Mouse (Mus musculus) intestine, postnatal 0 days (tissue): ENCODE measurements around the gene Inf2. TPM values are rescaled to one million over a fixed set of nuclear protein-coding genes. Genes with fewer than 3 reads are reported as not detected.

Experiments used
- ATAC-seq: fragments of 200-750 bp; cut with Nextera tagmentation; 2 replicates; pipeline ENCODE4 v1.8.0; 2017; ENCODE audit warnings: mild to moderate bottlenecking, moderate TSS enrichment, moderate library complexity
- H3K27ac ChIP-seq: fragments of 300-500 bp; sonication (generic); 2 replicates; pipeline ENCODE4 v1.5.1; 2014; ENCODE audit warnings: mild to moderate bottlenecking, low read depth, low read length, moderate library complexity
- H3K27me3 ChIP-seq: fragments of 300-500 bp; sonication (generic); replicated peaks from 2 replicates; pipeline ENCODE4 v1.6.1; 2014; ENCODE audit warnings: low read length, mixed read lengths; ENCODE audit not compliant: control insufficient read depth, insufficient read depth
- H3K36me3 ChIP-seq: fragments of 300-500 bp; sonication (generic); 2 replicates; pipeline ENCODE4 v1.6.1; 2014; ENCODE audit warnings: mild to moderate bottlenecking, moderate library complexity; ENCODE audit not compliant: control insufficient read depth, insufficient read depth
- H3K4me1 ChIP-seq: fragments of 300-500 bp; sonication (generic); replicated peaks from 2 replicates; pipeline ENCODE4 v1.6.1; 2014; ENCODE audit warnings: antibody characterized with exemption, low read length, mixed read lengths; ENCODE audit not compliant: control insufficient read depth, insufficient read depth
- H3K4me2 ChIP-seq: fragments of 300-500 bp; sonication (generic); replicated peaks from 2 replicates; pipeline ENCODE4 v1.6.1; 2014; ENCODE audit warnings: low read depth, mild to moderate bottlenecking, moderate library complexity
- H3K4me3 ChIP-seq: fragments of 300-500 bp; sonication (generic); 2 replicates; pipeline ENCODE4 v1.5.1; 2014; ENCODE audit warnings: low read depth, low read length
- H3K9ac ChIP-seq: fragments of 300-500 bp; sonication (generic); 2 replicates; pipeline ENCODE4 v1.6.1; 2014; ENCODE audit warnings: mild to moderate bottlenecking, low read depth, low read length
- H3K9me3 ChIP-seq: fragments of 300-500 bp; sonication (generic); 2 replicates; pipeline ENCODE4 v1.6.1; 2016; ENCODE audit warnings: mixed run types; ENCODE audit not compliant: control insufficient read depth
- CTCF ChIP-seq: sonication (generic); IDR thresholded peaks from 2 replicates; pipeline ENCODE4 v1.5.1; 2016; ENCODE audit warnings: low read depth, mild to moderate bottlenecking, control low read depth, antibody characterized with exemption, moderate library complexity
- WGBS: fragments of 180-500 bp; shearing (Covaris S2); extraction: QIAGEN DNeasy Blood & Tissue Kit; methylation state at CpG from one replicate; pipeline ENCODE4 v1.1.7; 2014; 5-methylcytosine and 5-hydroxymethylcytosine counted together
- polyA plus RNA-seq: library from polyadenylated mRNA; unstranded; fragments of >200 nt; fragmentation: Nextera tagmentation; extraction: Ambion mirVana; gene quantifications from 2 replicates; pipeline ENCODE4 v1.2.1, GENCODE M21; 2015

The Inf2 gene
- polyA plus RNA-seq, 1 experiment from 2014 or later, result 0.70 TPM

- Histone ChIP-seq H3K27me3 (no peaks in the 10 kb centered on the region), H3K4me2 (no peak overlapping the region), H3K9ac (no peak overlapping the region), H3K36me3 (no peaks in the 10 kb centered on the region), H3K4me1 (peaks cover 13% of the 10 kb centered on the region), H3K4me3 (no peak overlapping the region), H3K27ac (no peak overlapping the region), H3K9me3 (no peaks in the 10 kb centered on the region)
- no peak for TF ChIP-seq CTCF
- ATAC-seq, result no peak
- 34% methylated on average over 1 of the region's 1 CpGs for WGBS
Observed at GRCm38 (mm10) chr12:112631472-112631871, 42.9 kb downstream of the Inf2 start.

DNA sequence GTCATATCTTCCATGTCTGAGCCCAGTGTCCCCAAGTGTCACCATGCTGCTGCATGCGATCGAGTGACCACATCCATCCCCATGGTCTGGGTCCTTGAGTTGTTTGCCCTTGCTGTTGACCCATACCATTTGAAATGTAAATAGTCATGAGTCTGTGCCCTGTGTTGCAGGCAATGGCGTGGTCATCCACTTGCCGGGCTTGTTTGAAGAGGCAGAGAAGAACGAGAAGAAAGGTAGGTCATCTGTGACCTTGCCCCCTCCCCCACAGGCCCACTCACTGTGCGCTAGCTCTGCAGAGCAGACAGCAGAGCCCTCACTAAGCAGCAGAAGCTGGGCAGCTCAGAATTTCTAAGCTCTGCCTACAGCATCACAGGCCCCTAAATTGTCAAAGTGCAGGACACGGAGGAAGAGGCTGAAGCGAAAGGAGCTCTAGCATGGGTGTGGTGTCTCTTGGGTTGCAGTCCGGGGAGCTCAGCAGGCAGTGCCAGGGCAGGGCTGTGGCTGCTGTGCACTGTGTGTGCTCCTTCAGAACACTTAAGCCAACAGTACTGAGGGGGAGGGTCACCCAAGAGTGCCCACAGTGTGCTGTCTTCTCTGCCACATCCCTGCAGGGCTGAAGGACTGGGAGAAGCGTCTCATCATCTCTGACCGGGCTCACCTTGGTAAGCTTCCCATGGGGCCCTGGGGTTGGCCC is 43.6 kb downstream of the Inf2 start:
- no peak overlapping the region for H3K27ac ChIP-seq
- 56% methylated on average over 11 of the region's 11 CpGs for WGBS
- TF ChIP-seq CTCF, result no peak
- H3K36me3 ChIP-seq, result no peaks in the 10 kb centered on the region
- H3K4me3 ChIP-seq, result no peak overlapping the region
- H3K9ac ChIP-seq, result no peak overlapping the region
- no peaks in the 10 kb centered on the region for H3K27me3 ChIP-seq
- no peaks in the 10 kb centered on the region for H3K9me3 ChIP-seq
- no peak for ATAC-seq
- peaks cover 10% of the 10 kb centered on the region; the same call in 1 of the 2 replicates for H3K4me1 ChIP-seq
- no peak overlapping the region for H3K4me2 ChIP-seq

DNA sequence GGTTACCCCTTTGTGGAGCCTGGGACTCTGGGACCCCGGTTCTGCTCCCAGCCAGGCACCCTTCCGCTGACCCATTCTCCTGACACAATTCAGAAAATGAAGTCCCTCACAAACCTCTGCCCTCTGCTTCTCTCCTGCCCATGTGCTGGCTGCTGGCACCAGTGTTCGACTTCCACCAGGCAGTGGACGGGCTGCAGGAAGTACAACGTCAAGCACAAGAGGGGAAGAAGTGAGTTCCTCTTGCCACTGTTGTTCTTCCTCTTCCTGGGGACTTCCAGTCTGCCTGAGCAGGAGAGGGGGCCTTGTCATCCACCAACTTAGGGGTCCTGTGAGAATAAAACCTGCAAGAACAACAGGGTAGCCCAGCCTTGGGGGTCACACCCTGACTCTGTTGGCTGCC is 44.3 kb downstream of the Inf2 start:
- Histone ChIP-seq H3K9ac (no peak overlapping the region), H3K27ac (no peak overlapping the region), H3K4me2 (no peak overlapping the region), H3K9me3 (no peaks in the 10 kb centered on the region), H3K36me3 (no peaks in the 10 kb centered on the region), H3K4me3 (no peak overlapping the region), H3K27me3 (no peaks in the 10 kb centered on the region), H3K4me1 (peaks cover 10% of the 10 kb centered on the region; the same call in 1 of the 2 replicates)
- 79% methylated on average over 5 of the region's 5 CpGs for WGBS
- ATAC-seq, result no peak
- TF ChIP-seq CTCF, result no peak

GRCm38 (mm10) chr12:112633686-112634085 is 45.1 kb downstream of the Inf2 start:
- Histone ChIP-seq H3K4me2 (no peak overlapping the region), H3K9ac (no peak overlapping the region), H3K4me1 (peaks cover 10% of the 10 kb centered on the region; the same call in 1 of the 2 replicates), H3K27me3 (no peaks in the 10 kb centered on the region), H3K27ac (no peak overlapping the region), H3K9me3 (no peaks in the 10 kb centered on the region), H3K4me3 (no peak overlapping the region), H3K36me3 (no peaks in the 10 kb centered on the region)
- TF ChIP-seq CTCF, result peak; percentile 56
- WGBS, result 53% methylated on average over 9 of the region's 9 CpGs
- no peak for ATAC-seq

GRCm38 (mm10) chr12:112639526-112639925 is 50.9 kb downstream of the Inf2 start:
- Histone ChIP-seq H3K9me3 (no peaks in the 10 kb centered on the region), H3K27me3 (no peaks in the 10 kb centered on the region), H3K9ac (no peak overlapping the region), H3K27ac (no peak overlapping the region), H3K4me2 (no peak overlapping the region), H3K4me3 (no peak overlapping the region), H3K4me1 (no peaks in the 10 kb centered on the region), H3K36me3 (no peaks in the 10 kb centered on the region)
- TF ChIP-seq CTCF, result no peak
- no peak for ATAC-seq
- 81% methylated on average over 10 of the region's 10 CpGs for WGBS

DNA sequence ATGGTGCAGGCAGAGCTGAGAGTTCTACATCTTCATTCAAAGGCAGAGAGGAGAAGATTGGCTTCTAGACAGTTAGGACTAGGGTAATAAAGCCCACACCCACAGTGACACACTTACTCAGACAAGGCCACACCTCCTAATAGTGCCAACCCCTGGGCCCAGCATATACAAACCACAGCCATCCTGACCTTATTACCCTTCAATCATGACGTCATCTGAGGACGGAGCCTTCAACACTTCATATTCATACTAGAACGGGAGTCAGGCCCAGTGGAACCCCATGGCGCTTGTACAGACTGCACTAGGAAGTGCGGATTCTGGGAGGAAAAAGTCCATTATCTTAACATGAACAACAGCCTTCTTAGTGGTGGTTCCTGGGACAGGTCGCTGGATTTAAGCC is 54.5 kb downstream of the Inf2 start:
- no peak overlapping the region for H3K27ac ChIP-seq
- H3K9me3 ChIP-seq, result no peaks in the 10 kb centered on the region
- no peak overlapping the region for H3K9ac ChIP-seq
- 79% methylated on average over 6 of the region's 6 CpGs for WGBS
- H3K4me2 ChIP-seq, result no peak overlapping the region
- no peak for ATAC-seq
- no peaks in the 10 kb centered on the region for H3K4me1 ChIP-seq
- 0 out of 2 replicates have a peak, but pooled peaks cover 4% of the 10 kb centered on the region for H3K36me3 ChIP-seq
- H3K4me3 ChIP-seq, result no peak overlapping the region
- no peaks in the 10 kb centered on the region for H3K27me3 ChIP-seq
- no peak for TF ChIP-seq CTCF
